Mouse (Mus musculus): ENCODE results near the gene Obox1. TPM values are rescaled to one million over a fixed set of nuclear protein-coding genes. Genes with fewer than 3 reads are reported as not detected.
"Not testable (repeated sequence)": the region's sequence is repeated elsewhere in the genome, so short reads cannot be mapped to it uniquely, and the experiment has no call there.

Gene Obox1
- not detected in 2 replicates for polyA plus RNA-seq (2012; ENCODE audit: insufficient read depth, low replicate concordance)

GRCm38 (mm10) chr7:15388421-15388998 is at the start of gene Obox1, which contains the start of gene Obox2:
Obox1 (plus strand) TSS chr7:15388948.
Obox2 (plus strand) TSS chr7:15388721.
- not testable (repeated sequence) for H3K4me3 ChIP-seq (replicated peaks); H3K9me3 ChIP-seq; H3K27me3 ChIP-seq (replicated peaks); H3K4me1 ChIP-seq; H3K36me3 ChIP-seq (replicated peaks; ENCODE audit: low read length)

GRCm38 (mm10) chr7:15399147-15399874 is 10.6 kb downstream of the Obox1 start:
- not testable (repeated sequence) for H3K9me3 ChIP-seq; H3K27me3 ChIP-seq (replicated peaks); H3K4me1 ChIP-seq; H3K4me3 ChIP-seq (replicated peaks); H3K36me3 ChIP-seq (replicated peaks; ENCODE audit: low read length)

- H3K4me1 ChIP-seq; H3K27me3 ChIP-seq (replicated peaks); H3K4me3 ChIP-seq (replicated peaks); H3K36me3 ChIP-seq (replicated peaks; ENCODE audit: low read length); H3K9me3 ChIP-seq: not testable (repeated sequence)
Observed at GRCm38 (mm10) chr7:15406816-15407215, 18.1 kb downstream of the Obox1 start.

- not testable (repeated sequence) for H3K4me3 ChIP-seq (replicated peaks); H3K4me1 ChIP-seq; H3K27me3 ChIP-seq (replicated peaks); H3K36me3 ChIP-seq (replicated peaks; ENCODE audit: low read length); H3K9me3 ChIP-seq
Observed at GRCm38 (mm10) chr7:15418046-15418445, 29.3 kb downstream of the Obox1 start.

GRCm38 (mm10) chr7:15425537-15425936 is 36.8 kb downstream of the Obox1 start:
- not testable (repeated sequence) for H3K27me3 ChIP-seq (replicated peaks); H3K36me3 ChIP-seq (replicated peaks; ENCODE audit: low read length); H3K4me3 ChIP-seq (replicated peaks)

GRCm38 (mm10) chr7:15509411-15509810 is 120.7 kb downstream of the Obox1 start:
- H3K4me1 ChIP-seq; H3K27me3 ChIP-seq (replicated peaks); H3K9me3 ChIP-seq; H3K4me3 ChIP-seq (replicated peaks); H3K36me3 ChIP-seq (replicated peaks; ENCODE audit: low read length): not testable (repeated sequence)

More at GRCm38 (mm10) chr7:15425537-15425936, 36.8 kb downstream of the Obox1 start:
- not testable (repeated sequence) for H3K9me3 ChIP-seq, H3K4me1 ChIP-seq

Other genes with a start within 250 kb of the Obox1 start
- not detected in 2 replicates for gene Obox2, start 227 bp upstream of the Obox1 start, polyA plus RNA-seq (2012; ENCODE audit: insufficient read depth, low replicate concordance)

All from megakaryocyte, embryonic 14.5 days (primary cell).